10 mouse cellular contexts compared by ENCODE assay signal in genomic region chr11:120498891-120499290, GRCm38 (mm10). TPM values are rescaled to one million over a fixed set of nuclear protein-coding genes. Genes with fewer than 3 reads are reported as not detected.
"Had no signal": no experiment of that assay in that cellular context is flagged by ENCODE, and none has a peak within 500 bp of the region (broad histone marks: within the 10 kb centered on the region; RNA-seq: fewer than 3 reads in every experiment).

No protein-coding gene starts in this region.

- H3K27ac ChIP-seq: limb, embryonic 13.5 days; liver, embryonic 14.5 days; midbrain, embryonic 13.5 days had no signal

- DNase-seq: kidney, adult 18-20 months; lung, adult 2 months; lung, postnatal 36 days; thymus, postnatal 36 days had no signal

- H3K9me3 ChIP-seq: limb, embryonic 13.5 days; midbrain, embryonic 13.5 days had no signal

- H3K9ac ChIP-seq: limb, embryonic 13.5 days; liver, embryonic 14.5 days; midbrain, embryonic 13.5 days had no signal

- ATAC-seq: lung, postnatal 0 days; midbrain, embryonic 13.5 days had no signal

- H3K27me3 ChIP-seq: limb, embryonic 13.5 days; midbrain, embryonic 13.5 days had no signal

- H3K4me2 ChIP-seq: limb, embryonic 13.5 days; midbrain, embryonic 13.5 days had no signal

- H3K4me3 ChIP-seq: limb, embryonic 13.5 days; midbrain, embryonic 13.5 days had no signal

RNA-seq across cellular contexts. Expression of gene Gcgr, which starts 31.6 kb away (rescaled TPM):
- total RNA-seq: left cerebral cortex, postnatal 36 days; megakaryocyte progenitor cell, adult 5-6 weeks had no signal
